Mouse (Mus musculus): Measurements from ENCODE around the gene 1700123O20Rik.
A peak's percentile ranks its signal among the peaks of the same experiment; 100 is the strongest.

Gene 1700123O20Rik

DNA sequence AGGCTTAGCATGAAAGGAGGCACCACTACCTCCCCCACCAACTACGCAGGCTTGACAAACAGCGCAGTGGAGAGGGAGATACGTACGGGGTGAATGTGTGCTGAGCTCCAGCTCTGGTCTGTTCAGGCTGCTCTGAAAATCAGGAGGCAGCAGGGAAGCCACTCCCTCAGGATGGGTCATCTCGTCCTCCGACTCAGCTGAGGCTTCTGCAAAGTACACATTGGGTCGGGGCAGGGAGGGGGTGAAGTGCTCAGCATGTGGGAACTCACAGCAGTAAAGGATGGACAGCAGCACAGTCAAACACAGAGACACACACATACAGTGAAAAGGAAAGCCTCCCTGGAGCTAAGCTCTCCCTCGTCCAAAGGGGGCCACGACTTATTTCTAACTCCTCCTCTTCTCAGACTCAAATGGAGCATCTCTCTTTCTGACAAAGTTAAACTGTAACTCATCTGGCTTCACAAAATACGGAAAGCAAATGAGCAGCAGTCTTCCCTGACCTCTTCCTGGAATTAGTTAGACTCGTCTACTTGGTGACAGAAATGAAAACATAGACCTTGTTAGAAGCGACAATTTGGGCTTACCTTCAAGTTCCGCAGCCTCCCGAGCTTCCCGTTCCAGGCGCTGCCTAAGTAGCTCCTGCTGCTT, 7.2 kb upstream of the 1700123O20Rik start:
- DNase-seq (ENCODE audit: low spot score in 2 of 2), result no peak

DNA sequence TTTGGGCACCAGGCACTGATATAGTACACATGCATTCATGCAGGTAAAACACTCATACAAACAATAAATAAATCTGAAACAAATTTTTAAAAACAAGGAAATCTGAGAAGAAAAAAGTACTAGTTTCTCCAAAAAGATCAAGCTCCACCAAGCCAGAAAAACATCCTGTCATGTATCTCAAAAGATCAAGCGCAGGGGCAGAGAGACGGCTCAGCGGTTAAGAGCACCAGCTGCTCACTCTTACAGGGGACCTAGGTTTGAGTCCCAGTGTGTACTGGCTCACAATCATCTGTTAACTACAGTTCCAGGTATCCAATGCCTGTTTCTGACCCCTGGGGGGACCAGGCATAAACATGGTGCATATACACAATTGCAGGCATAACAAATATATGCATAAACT, 3.6 kb upstream of the 1700123O20Rik start:
- no peak for DNase-seq (ENCODE audit: low spot score in 2 of 2)

DNA sequence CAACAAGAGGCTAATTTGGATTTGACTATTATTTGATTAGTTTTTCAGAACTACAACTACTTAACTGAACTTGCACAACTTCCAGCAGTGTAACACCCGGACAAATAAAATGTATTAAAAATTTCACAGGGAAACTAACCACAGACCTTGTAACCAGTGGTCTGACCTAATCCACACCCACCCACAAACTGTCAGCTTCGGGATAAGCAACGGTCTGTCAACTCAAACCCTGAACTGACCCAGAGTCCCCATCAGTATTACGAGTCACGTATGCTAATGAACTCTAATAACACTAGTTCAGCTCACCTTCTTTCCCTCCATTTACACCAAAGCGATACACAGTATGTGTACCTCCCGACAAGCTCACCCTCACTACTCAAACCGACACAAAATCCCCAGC, 545 bp upstream of the 1700123O20Rik start:
- no peak for DNase-seq (ENCODE audit: low spot score in 2 of 2)

DNA sequence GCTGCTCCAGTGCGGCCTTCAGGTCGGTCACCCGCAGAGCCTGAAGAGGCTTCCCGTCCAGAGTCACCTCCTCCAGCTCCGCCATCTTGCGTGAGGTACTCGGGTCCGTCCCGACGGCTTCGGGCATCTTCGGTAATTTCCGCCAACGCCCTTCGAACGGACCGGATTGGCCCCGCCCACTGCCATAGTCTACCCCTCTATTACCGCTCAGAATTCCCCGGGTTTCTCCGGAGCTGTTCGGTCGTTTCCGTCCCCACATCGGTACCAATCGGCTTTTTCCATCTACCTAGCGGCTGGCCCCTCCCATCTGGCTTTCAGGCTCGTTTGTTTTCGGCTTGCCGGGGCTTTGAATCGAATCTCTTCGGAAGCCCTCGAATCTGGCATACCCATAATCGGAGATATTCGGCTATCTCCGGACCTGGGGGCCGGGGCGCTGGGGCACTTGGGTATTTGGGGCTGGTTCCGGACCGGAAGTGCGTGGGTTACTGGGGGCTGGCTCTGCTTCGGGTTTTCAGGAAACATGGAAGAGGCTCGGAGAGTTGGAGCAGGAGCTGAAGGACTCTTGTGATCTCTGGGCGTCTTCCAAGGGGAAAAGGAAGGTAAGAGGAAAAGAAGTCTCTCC, 617 bp downstream of the 1700123O20Rik start, which contains the start of gene Acin1:
Gene Acin1, minus strand, starts transcription at position 410 of the 622 bp plus-strand sequence.
- peak; percentile 99 to 100 for DNase-seq (ENCODE audit: low spot score in 2 of 2)

DNA sequence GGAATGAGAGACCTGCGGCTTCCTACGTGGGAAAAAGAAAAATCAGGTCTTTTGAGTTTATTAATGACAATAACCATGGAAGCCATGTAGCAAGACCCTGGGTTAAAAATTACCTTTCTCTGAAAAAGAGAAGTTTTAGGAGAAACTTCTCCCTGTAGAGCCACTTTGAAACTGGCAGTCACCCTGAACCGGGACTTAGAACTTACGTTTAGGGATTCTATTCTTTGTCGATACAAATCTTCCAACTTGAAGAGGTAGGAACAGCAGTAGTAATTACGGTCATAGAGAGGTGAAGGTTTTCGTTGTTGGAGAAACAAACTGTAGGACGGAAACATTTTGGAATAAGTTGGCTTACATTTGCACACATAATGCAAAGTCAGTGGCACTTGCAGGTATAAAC, 1.2 kb downstream of the 1700123O20Rik start:
- no peak for DNase-seq (ENCODE audit: low spot score in 2 of 2)

DNA sequence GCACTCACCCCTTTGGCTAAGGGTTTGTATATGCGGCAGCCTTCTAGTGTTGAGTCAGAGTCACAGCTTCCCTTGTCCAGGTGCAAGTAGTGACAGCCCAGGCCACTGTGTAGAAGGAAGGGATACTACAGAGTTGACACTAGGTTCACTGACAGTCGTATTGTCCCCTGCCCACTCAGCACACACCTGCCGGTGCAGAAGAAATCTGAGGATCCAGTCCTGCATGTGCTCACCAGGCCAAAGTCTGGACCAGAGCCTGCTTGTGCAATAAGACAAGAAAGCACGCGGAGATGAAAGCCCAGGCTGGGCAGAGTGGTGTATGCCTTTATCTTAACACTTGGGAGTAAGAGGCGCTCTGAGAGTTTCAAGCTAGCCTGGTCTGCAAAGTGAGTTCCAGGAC, 9.0 kb downstream of the 1700123O20Rik start:
- DNase-seq (ENCODE audit: low spot score in 2 of 2), result no peak

DNA sequence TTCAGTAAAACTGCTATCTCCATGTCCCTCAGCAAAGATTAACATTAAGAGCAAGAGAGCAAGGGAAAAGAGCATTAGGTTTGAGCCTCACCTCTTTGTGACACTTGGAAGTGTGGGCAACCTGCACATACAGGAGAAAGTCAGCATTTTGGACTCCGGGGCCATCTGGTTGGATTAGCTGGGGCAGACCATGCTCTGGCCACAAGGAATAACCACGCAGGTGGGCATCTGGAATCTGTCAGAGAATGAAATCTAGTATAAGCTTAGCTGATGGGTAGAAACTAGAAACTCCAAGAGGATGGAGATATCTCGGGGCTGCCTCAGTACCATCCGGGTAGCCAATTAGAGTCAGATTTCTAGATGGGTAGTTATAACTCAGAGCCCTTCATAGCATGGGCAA, 10.7 kb downstream of the 1700123O20Rik start:
- no peak for DNase-seq (ENCODE audit: low spot score in 2 of 2)

DNA sequence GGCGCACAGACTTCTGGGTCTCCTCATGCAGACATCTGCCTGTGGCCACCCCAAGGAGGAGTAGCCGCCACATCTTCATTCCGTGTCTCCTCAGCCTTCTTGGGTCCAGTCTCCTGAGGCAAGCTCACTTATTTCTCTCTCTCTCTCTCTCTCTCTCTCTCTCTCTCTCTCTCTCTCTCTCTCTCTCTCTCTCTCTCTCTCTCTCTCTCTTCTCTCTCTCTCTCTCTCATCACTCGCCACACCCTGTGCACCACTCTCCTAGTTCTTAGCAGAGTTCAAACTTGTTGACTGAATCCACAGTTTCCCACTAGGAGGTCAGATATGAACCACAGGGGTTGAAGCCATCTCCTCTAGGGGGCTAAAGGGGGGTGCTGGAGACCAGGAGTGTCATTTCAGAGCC, 12.7 kb downstream of the 1700123O20Rik start, which contains the start of gene Gm29776:
Gene Gm29776, minus strand, starts transcription at position 101 of the 400 bp plus-strand sequence.
- no peak for DNase-seq (ENCODE audit: low spot score in 2 of 2)

DNA sequence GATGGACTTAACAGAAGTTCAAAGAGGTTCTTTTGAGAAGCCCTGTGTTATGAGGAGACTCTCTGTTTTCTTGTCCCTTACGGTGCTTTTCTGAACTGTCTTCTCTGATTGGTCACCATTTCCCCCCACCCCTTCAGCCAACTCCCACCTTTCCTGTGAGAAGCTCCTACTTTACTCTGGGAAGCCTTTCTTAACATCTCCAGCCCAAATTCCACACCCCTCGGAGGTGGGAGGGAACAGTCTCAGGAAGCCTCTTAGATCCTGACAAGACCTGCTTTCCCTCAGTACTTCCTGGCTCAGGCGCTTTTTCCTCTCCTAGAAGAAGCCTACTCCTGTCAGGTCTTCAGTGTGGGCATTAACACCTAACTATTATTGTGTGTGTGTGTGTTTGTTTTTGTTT, 13.6 kb downstream of the 1700123O20Rik start:
- no peak for DNase-seq (ENCODE audit: low spot score in 2 of 2)

DNA sequence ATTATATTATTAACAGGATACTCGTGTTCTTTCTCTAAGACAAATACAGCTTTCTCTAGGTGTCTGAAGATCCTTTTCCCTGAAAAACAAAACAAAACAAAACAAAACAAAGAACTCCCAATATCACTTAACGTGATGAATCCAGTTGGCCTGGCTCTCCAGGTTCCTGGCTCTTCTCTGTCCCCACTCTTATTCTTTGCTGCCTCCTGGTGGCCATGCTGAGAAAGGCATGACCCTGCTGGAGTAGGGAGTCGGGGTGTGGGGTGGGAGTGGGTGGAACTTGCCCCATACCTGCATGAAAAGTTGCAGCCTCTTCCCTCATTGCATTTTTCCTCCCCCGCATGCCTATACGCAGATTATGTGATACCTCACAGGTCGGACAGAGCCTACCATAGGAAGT, 15.3 kb downstream of the 1700123O20Rik start:
- DNase-seq (ENCODE audit: low spot score in 2 of 2), result peak in 1 of 2 experiments; percentile 67

DNA sequence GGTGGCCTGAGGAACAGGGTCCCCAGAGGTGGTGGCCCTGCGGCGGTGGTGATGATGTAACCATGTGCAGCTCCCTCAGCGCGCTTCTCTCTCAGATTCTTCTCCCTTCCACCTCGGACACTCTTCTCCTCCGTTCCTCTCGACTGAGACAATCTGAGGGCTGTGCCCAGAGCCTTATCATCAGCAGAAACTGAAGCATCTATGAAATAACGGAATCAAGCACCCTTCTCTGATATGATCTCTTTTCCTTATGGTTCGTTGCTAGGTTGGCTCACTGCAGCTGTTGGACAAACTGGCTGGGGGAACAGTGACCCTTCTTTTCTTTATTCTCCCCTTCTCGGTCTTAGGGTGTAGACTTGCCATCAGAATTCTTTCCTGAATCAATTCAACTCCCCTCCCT, 17.2 kb downstream of the 1700123O20Rik start:
- no peak for DNase-seq (ENCODE audit: low spot score in 2 of 2)

DNA sequence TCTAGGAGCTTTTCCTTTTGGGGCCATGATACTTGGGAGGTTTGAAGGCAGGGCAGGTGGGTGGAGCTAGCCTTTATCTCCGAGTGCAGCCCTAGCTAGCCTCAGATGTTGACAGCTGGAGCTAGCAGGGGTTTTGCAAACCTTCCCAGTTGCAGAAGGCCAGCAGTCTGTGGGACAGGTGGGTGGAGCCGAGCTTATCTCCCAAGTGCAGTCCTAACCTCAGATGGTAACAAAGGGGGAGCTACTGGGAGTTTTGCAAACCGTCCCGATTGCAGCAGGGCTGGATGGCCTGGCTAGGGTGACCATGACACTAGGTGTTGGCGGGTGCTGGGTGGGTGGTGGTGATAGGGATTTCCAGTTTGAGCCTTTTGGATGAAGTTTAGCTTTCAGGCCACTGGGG, 19.8 kb downstream of the 1700123O20Rik start:
- DNase-seq (ENCODE audit: low spot score in 2 of 2), result no peak

DNA sequence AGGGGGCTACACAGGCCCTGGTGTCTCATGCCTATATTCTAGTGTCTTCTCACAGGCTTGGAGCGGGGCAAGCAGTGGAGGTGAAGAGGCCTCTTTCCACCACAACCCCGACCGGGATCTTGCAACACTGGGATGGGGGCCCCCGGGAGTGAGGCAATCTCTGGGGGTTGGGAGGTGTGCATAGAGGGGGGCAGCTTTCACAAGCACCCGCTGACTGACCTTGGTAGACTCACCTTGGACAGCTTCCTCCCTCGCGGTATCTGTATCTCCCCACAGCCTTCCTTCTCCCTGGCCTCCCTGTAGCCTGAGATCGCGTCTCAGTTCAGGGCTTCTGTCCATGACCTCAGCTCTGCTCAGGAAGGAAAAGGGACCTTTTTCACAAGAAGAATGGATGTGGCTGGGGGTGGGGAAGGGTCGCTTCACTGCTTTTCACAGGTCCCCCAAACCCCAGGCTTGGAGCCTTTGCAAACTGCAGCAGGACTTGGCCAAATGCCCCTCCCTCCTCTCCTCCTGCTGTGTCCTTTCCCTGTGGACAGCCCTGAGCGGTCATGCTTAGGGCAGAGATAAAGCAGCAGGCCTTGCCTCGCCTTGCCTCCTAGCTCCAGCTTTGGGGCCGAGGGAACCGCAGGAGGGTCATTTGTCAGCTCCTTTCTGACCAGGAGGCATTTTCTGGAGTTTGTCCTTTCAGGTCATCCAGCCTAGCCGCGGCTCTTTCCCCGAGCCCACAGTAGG, 20.7 kb downstream of the 1700123O20Rik start:
- no peak for DNase-seq (ENCODE audit: low spot score in 2 of 2)

DNA sequence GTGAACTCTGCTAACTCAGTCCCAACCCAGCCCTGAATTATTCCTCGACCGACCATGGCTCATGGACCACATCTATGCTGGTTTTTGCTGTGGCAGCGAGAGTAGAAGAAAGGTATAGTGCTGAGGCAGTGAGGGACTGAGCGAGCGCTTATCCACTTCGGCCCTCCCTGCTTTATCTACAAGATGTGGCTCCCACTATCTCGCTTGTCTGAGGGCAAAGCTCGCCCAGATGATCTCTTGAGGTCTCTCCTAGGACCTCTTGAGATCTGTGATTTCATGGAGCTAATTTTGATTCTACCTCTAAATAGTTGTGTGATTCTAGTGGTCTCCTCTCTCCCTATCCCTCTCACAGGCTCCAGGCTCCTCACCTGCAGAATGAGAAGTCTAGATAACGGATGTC, 23.0 kb downstream of the 1700123O20Rik start:
- no peak for DNase-seq (ENCODE audit: low spot score in 2 of 2)

DNA sequence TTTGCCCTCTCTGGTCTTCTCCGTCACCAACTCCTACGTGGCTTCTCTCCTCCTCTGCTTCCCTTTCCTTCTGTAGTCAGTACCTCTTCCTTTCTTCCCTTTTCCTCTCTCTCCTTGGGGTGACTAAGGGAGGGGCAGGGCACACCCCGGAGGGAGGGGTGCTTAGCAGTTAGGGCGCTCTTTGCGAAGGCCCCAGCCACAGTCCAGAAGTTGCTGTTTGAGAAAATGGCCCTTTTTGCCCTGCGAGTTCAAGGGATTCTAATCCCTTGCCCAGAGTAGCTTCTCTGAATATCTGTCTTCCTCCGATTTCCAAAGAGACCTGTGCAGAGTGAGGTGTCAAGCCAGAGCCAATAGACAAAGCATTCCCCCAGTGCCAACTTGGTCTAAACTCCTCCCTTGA, 26.1 kb downstream of the 1700123O20Rik start, which contains the start of gene Cebpe:
Gene Cebpe, minus strand, starts transcription at position 101 of the 400 bp plus-strand sequence.
- no peak for DNase-seq (ENCODE audit: low spot score in 2 of 2)

DNA sequence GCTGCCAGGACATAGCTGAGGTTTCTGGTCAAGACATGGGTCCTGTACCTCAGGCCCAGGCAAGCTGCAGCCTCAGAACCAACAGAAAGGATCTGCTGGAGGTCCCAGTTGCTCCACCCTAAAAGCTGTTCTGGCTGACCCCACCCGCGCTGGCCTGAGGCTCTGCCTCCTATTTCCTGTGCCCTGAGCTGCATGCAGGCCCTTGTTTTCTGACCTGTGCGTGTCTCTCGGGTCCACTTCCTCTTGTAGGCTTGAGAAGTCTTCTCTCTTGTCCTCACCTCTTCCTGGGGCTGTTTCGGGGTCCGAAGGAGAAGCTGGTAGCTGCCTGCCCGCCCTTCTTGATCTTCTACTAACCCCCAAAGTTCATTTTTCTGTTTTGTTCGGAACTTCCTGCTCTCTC, 26.8 kb downstream of the 1700123O20Rik start:
- no peak for DNase-seq (ENCODE audit: low spot score in 2 of 2)

DNA sequence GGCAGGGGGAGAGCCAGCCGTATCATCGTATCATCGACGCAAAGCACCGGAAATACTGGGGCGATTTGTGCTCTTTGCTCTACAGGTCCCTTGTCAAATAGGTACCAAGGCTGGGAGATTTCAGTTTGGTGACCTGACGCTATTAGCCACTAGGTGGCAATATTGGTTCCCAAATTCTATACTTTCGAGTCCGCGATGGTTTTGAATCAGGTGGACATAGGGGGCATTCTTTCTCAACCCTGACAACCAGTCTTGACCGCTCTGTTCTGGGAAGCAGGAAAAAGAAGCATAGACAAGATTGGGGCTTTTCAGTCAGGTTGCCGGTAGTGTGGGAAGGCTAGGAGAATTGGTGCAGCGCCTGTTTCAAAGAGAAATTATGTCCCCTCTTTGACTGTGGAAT, 28.1 kb downstream of the 1700123O20Rik start:
- peak in 1 of 2 experiments; percentile 91 for DNase-seq (ENCODE audit: low spot score in 2 of 2)

DNA sequence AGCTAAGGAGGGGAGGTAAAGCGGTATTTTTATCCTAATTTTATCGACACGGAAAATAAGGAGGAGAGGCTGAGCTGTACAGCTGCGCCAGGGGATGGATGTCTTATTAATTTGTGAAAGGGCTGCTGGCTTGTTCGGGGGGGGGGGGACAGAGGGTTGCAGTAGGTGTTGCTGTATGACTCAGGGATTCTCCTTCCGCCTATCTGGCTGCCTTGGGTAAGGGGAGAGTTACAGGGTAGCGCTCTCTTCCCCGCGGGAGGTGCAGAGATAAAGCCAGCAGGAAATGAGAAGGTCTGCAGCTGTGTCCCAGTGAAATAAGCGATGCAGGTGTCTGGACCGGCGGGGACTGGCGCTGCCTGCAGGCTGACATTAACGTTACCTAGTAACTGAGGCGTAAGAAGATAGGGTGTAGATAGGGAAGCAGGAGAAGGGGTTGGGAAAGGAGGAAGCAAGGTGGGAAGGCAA, 28.6 kb downstream of the 1700123O20Rik start:
- no peak for DNase-seq (ENCODE audit: low spot score in 2 of 2)

DNA sequence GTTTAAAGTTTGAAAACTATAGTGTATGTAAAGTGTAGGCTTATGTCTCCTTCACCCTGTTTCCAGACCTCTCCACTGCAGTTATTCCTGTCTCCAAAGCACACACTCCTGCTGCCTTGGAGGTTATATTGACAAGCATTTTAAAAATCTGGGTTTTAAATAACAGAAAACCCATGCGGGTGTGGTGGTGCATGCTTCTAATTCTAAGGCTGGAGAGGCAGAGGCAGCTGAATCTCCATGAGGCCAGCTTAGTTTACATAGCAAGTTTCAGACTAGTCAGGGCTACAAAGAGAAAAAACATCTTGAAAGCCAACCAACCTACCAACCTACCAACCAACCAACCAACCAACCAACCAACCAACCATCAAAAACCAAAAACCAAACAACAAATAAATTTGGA, 29.4 kb downstream of the 1700123O20Rik start:
- DNase-seq (ENCODE audit: low spot score in 2 of 2), result no peak

DNA sequence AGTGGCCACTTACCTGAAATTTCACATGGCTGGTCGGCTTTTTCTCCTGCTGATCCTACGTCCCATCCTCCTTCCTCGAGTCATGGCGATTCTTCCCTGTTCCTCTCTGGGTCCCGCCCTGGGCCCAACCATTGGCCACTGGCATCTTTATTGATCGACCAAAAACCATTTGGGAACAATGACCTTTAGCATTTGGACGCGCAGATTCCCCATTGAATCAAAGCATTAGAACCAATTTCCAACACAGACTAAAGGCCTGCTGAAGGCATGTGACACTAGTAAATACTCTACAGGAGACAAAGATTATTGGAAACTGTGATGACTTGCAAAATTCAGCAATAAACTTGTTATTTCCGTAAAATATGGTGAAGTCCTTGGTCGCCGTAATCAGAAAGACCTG, 34.0 kb downstream of the 1700123O20Rik start:
- DNase-seq (ENCODE audit: low spot score in 2 of 2), result no peak

DNA sequence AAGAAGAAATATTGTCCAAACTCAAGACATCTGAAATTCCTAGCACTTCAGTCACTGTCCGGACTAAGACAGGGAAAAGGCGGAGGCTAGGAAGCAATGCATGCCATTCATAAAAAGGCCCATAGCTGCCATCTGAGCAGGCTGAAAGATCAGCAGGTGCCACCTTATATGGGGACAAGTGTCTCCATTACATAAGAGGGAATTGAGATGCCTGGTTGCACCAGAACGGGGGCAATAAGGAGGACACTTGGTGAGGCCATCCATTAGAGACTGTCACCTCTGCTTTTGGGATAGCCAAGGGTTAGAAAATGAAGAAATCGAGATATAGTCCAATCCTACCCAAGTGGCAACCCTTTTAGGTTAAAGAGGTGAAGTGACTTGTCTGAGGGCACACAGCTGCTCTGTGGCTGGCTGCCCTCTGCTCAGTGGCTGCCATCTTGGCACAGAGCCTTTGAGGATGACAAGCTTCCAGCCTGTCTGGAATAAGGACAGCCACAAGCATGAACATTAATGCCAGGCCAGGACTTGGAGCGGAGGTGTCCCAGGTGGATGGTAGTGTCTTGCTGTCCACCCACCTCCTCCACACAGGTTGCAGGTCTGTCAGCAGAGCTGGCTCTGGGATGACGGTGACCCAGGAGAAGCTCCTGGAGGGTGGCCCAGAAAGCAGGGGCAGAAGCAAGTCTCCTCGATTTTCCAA, 34.8 kb downstream of the 1700123O20Rik start:
- DNase-seq (ENCODE audit: low spot score in 2 of 2), result no peak

DNA sequence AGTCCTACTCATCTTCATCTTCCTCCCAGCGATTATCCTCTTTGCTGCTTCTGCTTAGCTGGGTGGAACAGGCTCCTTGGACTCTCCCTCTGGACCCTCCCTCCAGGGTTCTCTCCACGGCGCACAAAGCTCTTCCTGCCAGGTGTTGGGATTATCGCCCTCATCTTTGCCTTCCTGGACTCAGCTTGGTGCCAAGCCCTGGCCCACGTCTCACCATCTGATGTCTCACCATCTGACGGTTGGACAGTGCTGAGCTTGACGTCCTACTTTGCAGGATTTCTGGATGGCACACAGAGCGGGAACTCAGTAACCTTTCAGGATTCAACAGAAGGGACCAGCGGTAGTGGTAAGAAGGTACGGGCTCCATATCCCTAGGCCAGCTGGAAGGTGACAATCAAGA, 35.7 kb downstream of the 1700123O20Rik start:
- DNase-seq (ENCODE audit: low spot score in 2 of 2), result no peak

Measured in left cerebral cortex, adult 9 months (tissue).